Mouse (Mus musculus) lung, postnatal 36 days (tissue): ENCODE measurements at regions not wholly inside any gene's neighbourhood (a gene's known extent, or its start where the extent isn't known, plus 50 kb on each side); places are given as distances from the start of the nearest gene placed in this dataset.
A peak's percentile ranks its signal among the peaks of the same experiment; 100 is the strongest.

Experiments used
- DNase-seq: peaks from one replicate; pipeline ENCODE4 v3.0.0; 2022; ENCODE audit warnings: mixed read lengths

- peak; percentile 25 for DNase-seq
These were observed 100.0 kb downstream of the Tmem30b start for GRCm38 (mm10) chr12:73446148-73446547.

- peak; percentile 39 for DNase-seq
These were observed 100.6 kb downstream of the Tmem30b start for GRCm38 (mm10) chr12:73445562-73445961.

GRCm38 (mm10) chr12:73445128-73445527 lies 101.1 kb downstream of the Tmem30b start:
- DNase-seq = peak; percentile 32

- no peak for DNase-seq
These were observed 104.9 kb downstream of the Tmem30b start for GRCm38 (mm10) chr12:73441326-73441725.

- no peak for DNase-seq
These were observed 111.5 kb downstream of the Tmem30b start for GRCm38 (mm10) chr12:73434684-73435083.

GRCm38 (mm10) chr12:73432546-73432945 lies 113.6 kb downstream of the Tmem30b start:
- DNase-seq = no peak

GRCm38 (mm10) chr12:73428171-73428570 lies 118.0 kb downstream of the Tmem30b start:
- no peak for DNase-seq

- no peak for DNase-seq
These were observed 121.4 kb downstream of the Tmem30b start for GRCm38 (mm10) chr12:73424814-73425213.

GRCm38 (mm10) chr12:73417101-73417500 lies 129.1 kb downstream of the Tmem30b start:
- no peak for DNase-seq

GRCm38 (mm10) chr12:73416367-73416897 lies 129.8 kb downstream of the Tmem30b start:
- DNase-seq = no peak

- no peak for DNase-seq
These were observed 129.3 kb downstream of the Slc38a6 start for GRCm38 (mm10) chr12:73415856-73416366.

GRCm38 (mm10) chr12:73413439-73414196 lies 127.0 kb downstream of the Slc38a6 start:
- DNase-seq = no peak

- DNase-seq = no peak
These were observed 125.9 kb downstream of the Slc38a6 start for GRCm38 (mm10) chr12:73412500-73412899.

GRCm38 (mm10) chr12:73410924-73411323 lies 124.3 kb downstream of the Slc38a6 start:
- DNase-seq = no peak

- DNase-seq = no peak
These were observed 123.0 kb downstream of the Slc38a6 start for GRCm38 (mm10) chr12:73409481-73410085.

- no peak for DNase-seq
These were observed 122.0 kb downstream of the Slc38a6 start for GRCm38 (mm10) chr12:73408614-73409013.

GRCm38 (mm10) chr12:73408165-73408564 lies 121.6 kb downstream of the Slc38a6 start:
- DNase-seq = no peak

- DNase-seq = no peak
These were observed 120.0 kb downstream of the Slc38a6 start for GRCm38 (mm10) chr12:73406556-73407087.

GRCm38 (mm10) chr12:73405583-73405982 lies 119.0 kb downstream of the Slc38a6 start:
- no peak for DNase-seq

GRCm38 (mm10) chr12:73405106-73405505 lies 118.5 kb downstream of the Slc38a6 start:
- no peak for DNase-seq

GRCm38 (mm10) chr12:73403906-73404474 lies 117.4 kb downstream of the Slc38a6 start:
- no peak for DNase-seq
